Mouse (Mus musculus) hindbrain, embryonic 15.5 days (tissue): ENCODE measurements at regions not wholly inside any gene's neighbourhood (a gene's known extent, or its start where the extent isn't known, plus 50 kb on each side); places are given as distances from the start of the nearest gene placed in this dataset.

Source experiments
- ATAC-seq: fragments of 200-750 bp; cut with Nextera tagmentation; 2 replicates; pipeline ENCODE4 v1.8.0; 2017; ENCODE audit warnings: low read depth, moderate number of reproducible peaks, moderate TSS enrichment; ENCODE audit not compliant: low FRiP score
- H3K27ac ChIP-seq: fragments of 300-500 bp; sonication (generic); replicated peaks from 2 replicates; pipeline ENCODE4 v1.5.1; 2015; ENCODE audit warnings: mild to moderate bottlenecking, inconsistent platforms
- H3K27me3 ChIP-seq: fragments of 300-500 bp; sonication (generic); 2 replicates; pipeline ENCODE4 v1.6.1; 2015; ENCODE audit warnings: control low read depth, inconsistent platforms
- H3K36me3 ChIP-seq: fragments of 300-500 bp; sonication (generic); 2 replicates; pipeline ENCODE4 v1.6.1; 2015; ENCODE audit warnings: control low read depth, inconsistent platforms
- H3K4me1 ChIP-seq: fragments of 300-500 bp; sonication (generic); replicated peaks from 2 replicates; pipeline ENCODE4 v1.6.1; 2015; ENCODE audit warnings: control low read depth, inconsistent platforms
- H3K4me2 ChIP-seq: fragments of 300-500 bp; sonication (generic); 2 replicates; pipeline ENCODE4 v1.6.1; 2015; ENCODE audit warnings: moderate library complexity, mild to moderate bottlenecking, inconsistent platforms
- H3K4me3 ChIP-seq: fragments of 300-500 bp; sonication (generic); 2 replicates; pipeline ENCODE4 v1.5.1; 2015; ENCODE audit warnings: mild to moderate bottlenecking, inconsistent platforms
- H3K9ac ChIP-seq: fragments of 300-500 bp; sonication (generic); 2 replicates; pipeline ENCODE4 v1.6.1; 2015; ENCODE audit warnings: inconsistent platforms
- H3K9me3 ChIP-seq: fragments of 300-500 bp; sonication (generic); 2 replicates; pipeline ENCODE4 v1.6.1; 2016; ENCODE audit warnings: control low read depth, inconsistent platforms
- WGBS: fragments of 180-500 bp; shearing (Covaris S2); methylation state at CpG from one replicate; pipeline ENCODE4 v1.1.7; 2015; 5-methylcytosine and 5-hydroxymethylcytosine counted together

GRCm38 (mm10) chr13:84057456-84057855 lies 164.6 kb upstream of the Tmem161b start:
- no peaks in the 10 kb centered on the region for H3K27me3 ChIP-seq
- H3K36me3 ChIP-seq: no peaks in the 10 kb centered on the region
- no peak overlapping the region for H3K9ac ChIP-seq
- H3K9me3 ChIP-seq: no peaks in the 10 kb centered on the region
- no peak overlapping the region for H3K4me3 ChIP-seq
- H3K4me1 ChIP-seq: peaks cover 44% of the 10 kb centered on the region
- H3K27ac ChIP-seq: peak overlapping the region; percentile 78
- no peak for ATAC-seq
- H3K4me2 ChIP-seq: peak overlapping the region; percentile 28; the same call in 1 of the 2 replicates

- Histone ChIP-seq H3K36me3 (no peaks in the 10 kb centered on the region), H3K27ac (peak overlapping the region; percentile 94), H3K4me2 (peak overlapping the region; percentile 32), H3K9ac (peak overlapping the region; percentile 2; the same call in 1 of the 2 replicates), H3K4me3 (no peak overlapping the region), H3K4me1 (peaks cover 44% of the 10 kb centered on the region), H3K9me3 (no peaks in the 10 kb centered on the region), H3K27me3 (no peaks in the 10 kb centered on the region)
- ATAC-seq: no peak
- 28% methylated on average over 3 of the region's 3 CpGs for WGBS
These were observed 163.8 kb upstream of the Tmem161b start for GRCm38 (mm10) chr13:84058251-84058650.

GRCm38 (mm10) chr13:84059031-84059651 lies 163.0 kb upstream of the Tmem161b start:
- WGBS: 1% methylated on average over 10 of the region's 10 CpGs
- H3K4me3 ChIP-seq: peak overlapping the region; percentile 29
- H3K4me1 ChIP-seq: peaks cover 46% of the 10 kb centered on the region
- ATAC-seq: peak; percentile 84
- no peaks in the 10 kb centered on the region for H3K27me3 ChIP-seq
- peak overlapping the region; percentile 58 for H3K4me2 ChIP-seq
- peak overlapping the region; percentile 94 for H3K27ac ChIP-seq
- no peaks in the 10 kb centered on the region for H3K36me3 ChIP-seq
- H3K9ac ChIP-seq: peak overlapping the region; percentile 46
- H3K9me3 ChIP-seq: no peaks in the 10 kb centered on the region

DNA sequence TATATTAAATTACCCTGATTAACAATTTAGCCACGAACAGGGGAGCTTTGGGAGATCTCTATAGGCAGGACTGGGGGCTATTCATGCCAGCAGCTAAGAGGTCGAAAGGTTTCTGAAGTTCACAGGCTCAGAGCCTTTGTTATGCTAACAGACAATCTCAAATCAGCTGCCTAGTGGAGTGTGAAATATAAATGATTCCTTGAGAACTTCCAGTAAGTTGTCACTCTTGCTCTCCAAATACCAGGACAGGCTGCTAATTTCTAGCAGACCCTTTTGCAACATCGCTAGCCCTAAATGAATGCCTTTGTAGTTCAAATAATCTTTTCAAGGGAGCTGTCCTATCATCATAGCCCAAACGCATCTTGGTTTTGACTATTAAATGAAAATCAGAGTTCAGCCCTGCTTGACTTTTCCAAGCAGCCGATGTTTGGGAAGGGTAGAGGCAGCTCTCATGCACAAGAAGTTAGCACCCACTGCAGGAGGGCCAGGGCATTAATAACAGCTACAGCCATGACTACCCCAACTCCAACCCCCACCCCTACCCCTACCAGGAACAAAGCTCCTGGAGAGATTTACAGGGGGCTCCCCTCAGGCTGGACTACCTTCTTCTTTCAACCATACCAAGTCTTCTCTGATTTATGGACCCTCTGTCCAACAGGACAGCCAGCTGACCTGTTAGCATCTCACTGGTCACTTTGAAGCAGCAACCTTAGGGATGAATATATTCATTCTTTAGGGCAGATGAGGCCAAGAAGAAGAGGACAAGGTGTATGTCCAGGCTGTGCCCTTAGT lies 162.2 kb upstream of the Tmem161b start:
- Histone ChIP-seq H3K4me3 (0 out of 2 replicates have a peak overlapping the region, but pooled peaks have one; percentile 29), H3K36me3 (no peaks in the 10 kb centered on the region), H3K9me3 (no peaks in the 10 kb centered on the region), H3K4me2 (peak overlapping the region; percentile 58), H3K27ac (peak overlapping the region; percentile 94), H3K9ac (peak overlapping the region; percentile 46), H3K4me1 (peaks cover 48% of the 10 kb centered on the region), H3K27me3 (no peaks in the 10 kb centered on the region)
- WGBS: 3% methylated on average over 5 of the region's 5 CpGs
- ATAC-seq: peak; percentile 77

DNA sequence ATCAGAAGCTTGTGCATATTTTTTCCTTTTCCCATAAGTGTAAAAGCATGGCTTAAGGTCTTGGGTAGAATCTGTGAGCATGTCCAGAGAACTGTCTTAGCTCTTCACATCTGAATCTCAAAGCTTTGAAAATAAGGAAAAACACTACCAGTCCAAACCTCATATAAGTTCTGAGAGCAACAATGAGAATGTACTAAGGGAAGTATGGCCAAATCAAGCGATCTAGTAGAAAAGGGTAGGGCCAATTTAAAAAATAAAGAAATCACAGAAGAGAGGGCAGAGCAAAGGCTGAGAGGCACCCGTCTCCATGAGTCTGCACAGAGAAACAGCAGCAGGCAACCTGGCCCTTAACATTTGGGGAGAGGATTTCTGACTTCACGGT lies 161.7 kb upstream of the Tmem161b start:
- H3K9ac ChIP-seq: peak overlapping the region; percentile 46
- no peaks in the 10 kb centered on the region for H3K27me3 ChIP-seq
- peak overlapping the region; percentile 94 for H3K27ac ChIP-seq
- H3K36me3 ChIP-seq: no peaks in the 10 kb centered on the region
- no peak overlapping the region for H3K4me3 ChIP-seq
- peaks cover 50% of the 10 kb centered on the region for H3K4me1 ChIP-seq
- peak overlapping the region; percentile 58 for H3K4me2 ChIP-seq
- H3K9me3 ChIP-seq: no peaks in the 10 kb centered on the region
- WGBS: 27% methylated on average over 3 of the region's 3 CpGs
- no peak for ATAC-seq

- 34% methylated on average over 3 of the region's 3 CpGs for WGBS
These were observed 161.2 kb upstream of the Tmem161b start for GRCm38 (mm10) chr13:84060906-84061305.

DNA sequence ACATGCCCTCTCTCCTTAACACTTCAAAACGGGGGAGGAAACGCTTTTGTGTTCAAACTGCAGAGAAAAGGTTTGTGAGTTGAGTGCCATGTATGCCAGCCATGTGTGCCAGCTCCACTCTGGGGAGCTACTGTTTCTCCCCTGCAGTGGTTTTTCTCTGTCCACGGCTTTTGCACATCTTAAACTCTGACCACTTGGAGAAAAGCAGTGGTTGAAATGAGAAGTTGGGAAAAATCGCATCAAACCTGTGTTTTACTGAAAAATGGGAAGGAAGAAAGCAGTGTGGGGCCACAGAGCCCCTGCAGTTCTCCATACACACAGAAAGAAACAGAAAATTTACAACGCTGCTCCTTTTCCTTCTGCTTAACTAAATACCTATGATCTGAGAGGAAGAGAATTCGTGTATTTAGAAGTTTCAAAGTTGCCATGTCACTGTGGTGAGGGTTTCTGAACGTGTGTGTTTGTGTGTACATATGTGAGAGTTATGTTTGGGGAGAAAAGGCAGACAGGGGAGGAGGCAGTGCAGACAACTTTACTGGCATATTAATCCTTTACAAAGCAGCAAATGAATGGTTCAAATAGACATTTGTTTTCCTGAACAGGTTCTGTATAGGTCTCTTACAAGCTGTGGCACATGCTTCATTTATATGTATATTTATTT lies 160.1 kb upstream of the Tmem161b start:
- H3K4me3 ChIP-seq: peak overlapping the region; percentile 23
- H3K9me3 ChIP-seq: no peaks in the 10 kb centered on the region
- H3K9ac ChIP-seq: peak overlapping the region; percentile 46
- peaks cover 57% of the 10 kb centered on the region for H3K4me1 ChIP-seq
- H3K27ac ChIP-seq: peak overlapping the region; percentile 97
- peak overlapping the region; percentile 53 for H3K4me2 ChIP-seq
- no peak for ATAC-seq
- H3K36me3 ChIP-seq: no peaks in the 10 kb centered on the region
- no peaks in the 10 kb centered on the region for H3K27me3 ChIP-seq
- WGBS: 13% methylated on average over 7 of the region's 7 CpGs

More at GRCm38 (mm10) chr13:84060906-84061305, 161.2 kb upstream of the Tmem161b start:
- H3K27me3 ChIP-seq: no peaks in the 10 kb centered on the region
- peak overlapping the region; percentile 94 for H3K27ac ChIP-seq
- H3K4me1 ChIP-seq: peaks cover 54% of the 10 kb centered on the region
- H3K9me3 ChIP-seq: no peaks in the 10 kb centered on the region
- ATAC-seq: no peak
- H3K36me3 ChIP-seq: no peaks in the 10 kb centered on the region
- no peak overlapping the region for H3K4me3 ChIP-seq
- no peak overlapping the region for H3K9ac ChIP-seq
- peak overlapping the region; percentile 58 for H3K4me2 ChIP-seq

DNA sequence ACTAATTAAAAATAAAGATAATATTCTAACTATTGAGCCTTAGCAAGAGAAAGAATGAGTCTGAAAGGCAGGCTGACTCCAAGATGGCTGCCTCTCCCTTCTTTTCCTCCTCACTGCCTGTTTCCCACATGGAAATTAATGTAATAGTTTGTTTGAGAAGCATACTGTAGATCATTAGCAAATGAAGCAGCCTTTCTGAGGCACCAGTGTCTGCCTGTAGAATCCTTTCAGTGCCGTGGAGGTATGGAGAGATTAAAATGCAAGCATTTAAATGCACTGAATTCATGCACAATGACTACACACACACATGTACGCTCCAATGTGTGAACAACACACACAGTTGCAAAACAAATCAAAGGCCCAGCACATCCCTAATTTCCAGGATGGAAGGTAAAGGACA lies 159.5 kb upstream of the Tmem161b start:
- no peaks in the 10 kb centered on the region for H3K36me3 ChIP-seq
- ATAC-seq: no peak
- no peaks in the 10 kb centered on the region for H3K9me3 ChIP-seq
- H3K4me1 ChIP-seq: peaks cover 61% of the 10 kb centered on the region
- H3K27me3 ChIP-seq: no peaks in the 10 kb centered on the region
- peak overlapping the region; percentile 53 for H3K4me2 ChIP-seq
- WGBS: 28% methylated on average over 2 of the region's 2 CpGs
- peak overlapping the region; percentile 97 for H3K27ac ChIP-seq
- peak overlapping the region; percentile 53 for H3K9ac ChIP-seq
- peak overlapping the region; percentile 23 for H3K4me3 ChIP-seq

DNA sequence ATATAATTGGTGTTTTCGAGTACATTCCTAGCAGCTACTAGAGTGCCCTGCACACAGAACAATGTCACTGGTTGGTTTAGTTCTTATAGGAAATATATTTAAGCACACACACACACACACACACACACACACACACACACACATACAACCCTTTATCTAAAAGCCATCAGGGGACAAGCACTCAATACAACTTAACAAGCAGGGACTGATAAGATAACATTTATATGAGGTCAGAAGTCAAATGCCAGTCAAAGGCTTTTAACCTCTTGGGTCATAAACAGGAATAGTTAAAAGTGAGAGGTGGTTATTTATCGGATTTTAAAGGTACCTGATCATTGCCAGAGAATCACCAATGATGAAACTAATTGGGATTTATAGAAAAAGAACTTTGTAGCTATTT lies 158.7 kb upstream of the Tmem161b start:
- 22% methylated on average over 2 of the region's 2 CpGs for WGBS
- peak overlapping the region; percentile 26 for H3K4me3 ChIP-seq
- H3K4me1 ChIP-seq: peaks cover 60% of the 10 kb centered on the region
- H3K36me3 ChIP-seq: no peaks in the 10 kb centered on the region
- H3K9me3 ChIP-seq: no peaks in the 10 kb centered on the region
- peak overlapping the region; percentile 97 for H3K27ac ChIP-seq
- peak overlapping the region; percentile 41 for H3K9ac ChIP-seq
- H3K27me3 ChIP-seq: no peaks in the 10 kb centered on the region
- peak overlapping the region; percentile 53 for H3K4me2 ChIP-seq
- ATAC-seq: no peak

- ATAC-seq: no peak
- Histone ChIP-seq H3K9me3 (no peaks in the 10 kb centered on the region), H3K4me1 (peaks cover 54% of the 10 kb centered on the region), H3K9ac (peak overlapping the region; percentile 34), H3K27me3 (no peaks in the 10 kb centered on the region), H3K4me2 (peak overlapping the region; percentile 53), H3K27ac (peak overlapping the region; percentile 97), H3K4me3 (peak overlapping the region; percentile 27), H3K36me3 (no peaks in the 10 kb centered on the region)
- WGBS: 29% methylated on average over 5 of the region's 5 CpGs
These were observed 157.7 kb upstream of the Tmem161b start for GRCm38 (mm10) chr13:84064291-84064940.

- no peaks in the 10 kb centered on the region for H3K9me3 ChIP-seq
- H3K4me2 ChIP-seq: peak overlapping the region; percentile 28
- peak; percentile 61 for ATAC-seq
- H3K27me3 ChIP-seq: no peaks in the 10 kb centered on the region
- peaks cover 44% of the 10 kb centered on the region for H3K4me1 ChIP-seq
- 23% methylated on average over 8 of the region's 8 CpGs for WGBS
- H3K4me3 ChIP-seq: no peak overlapping the region
- H3K27ac ChIP-seq: peak overlapping the region; percentile 97
- H3K9ac ChIP-seq: no peak overlapping the region
- no peaks in the 10 kb centered on the region for H3K36me3 ChIP-seq
These were observed 156.7 kb upstream of the Tmem161b start for GRCm38 (mm10) chr13:84065256-84065898.
